Mouse (Mus musculus) lung, postnatal 0 days (tissue): ENCODE results near the gene Adam15.

ENCODE experiments used
- CTCF ChIP-seq: IDR thresholded peaks from 2 replicates; pipeline ENCODE4 v1.5.1; 2016; ENCODE audit warnings: antibody characterized with exemption, mild to moderate bottlenecking
- EP300 ChIP-seq: IDR thresholded peaks from 2 replicates; pipeline ENCODE4 v1.6.1; 2016; ENCODE audit warnings: antibody characterized with exemption, mild to moderate bottlenecking, control low read depth

GRCm38 (mm10) chr3:89292303-89292702 is 57.5 kb downstream of the Adam15 start:
- TF ChIP-seq CTCF, result no peak
- no peak for TF ChIP-seq EP300
